Mouse (Mus musculus) small intestine, adult 2 months (tissue): ENCODE measurements around the gene Sec22a.

Source experiments
- CTCF ChIP-seq: fragments of 200-500 bp; IDR thresholded peaks from 2 replicates; pipeline ENCODE4 v1.5.1; 2012; ENCODE audit warnings: low read depth, mild to moderate bottlenecking, control low read depth, inconsistent platforms, low read length, moderate library complexity, mixed read lengths; ENCODE audit not compliant: insufficient replicate concordance, insufficient read length; ENCODE audit errors: extremely low read depth
- POLR2A ChIP-seq: fragments of 200-500 bp; IDR thresholded peaks from 2 replicates; pipeline ENCODE4 v1.6.1; 2012; ENCODE audit warnings: low read depth, mild to moderate bottlenecking, control low read depth, inconsistent platforms, low read length, moderate library complexity

DNA sequence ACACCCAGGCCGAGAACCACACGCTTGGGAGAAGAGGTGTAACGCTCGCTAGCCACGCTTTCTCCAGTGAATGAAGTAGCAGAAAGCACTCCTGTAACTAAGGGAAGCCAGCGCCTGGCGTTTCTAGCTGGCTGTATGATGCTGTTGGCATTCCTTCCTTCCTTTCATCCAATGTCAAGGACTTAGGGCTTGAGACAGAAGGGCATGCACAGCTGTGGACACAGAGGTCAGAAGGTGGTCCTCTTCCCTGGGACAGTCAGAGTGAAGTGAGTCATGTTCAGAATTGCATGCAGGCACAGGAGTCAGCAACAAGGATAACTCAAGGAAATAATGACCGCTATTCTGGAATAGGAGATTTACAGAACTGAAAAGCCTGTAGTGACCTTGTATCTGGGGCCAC lies 29.1 kb upstream of the Sec22a start:
- TF ChIP-seq POLR2A (no peak), CTCF (no peak)
